Mouse (Mus musculus): Measurements from ENCODE around the gene Tfcp2.

DNA sequence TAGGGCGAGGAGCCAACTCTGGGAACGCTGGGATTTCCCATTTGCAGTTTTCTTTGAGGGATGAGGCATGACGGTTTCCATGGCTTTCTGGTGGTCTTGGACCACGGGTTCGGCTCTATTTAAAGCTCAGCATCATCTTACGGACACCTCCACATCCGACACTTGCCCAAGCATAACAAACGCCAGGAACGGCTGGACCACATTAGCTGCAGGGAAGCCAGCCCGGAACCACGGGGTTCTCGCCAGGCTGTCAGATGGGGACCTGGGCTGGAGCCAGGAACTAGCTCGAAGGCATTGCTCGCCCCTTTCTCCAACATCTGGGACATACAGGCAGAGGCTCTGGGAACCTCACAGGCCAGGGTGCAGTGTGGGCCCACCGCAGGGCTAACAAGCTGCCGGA is 100.6 kb downstream of the Tfcp2 start:
- no peak for TF ChIP-seq CTCF (IDR thresholded peaks at IDR 0.05; ENCODE audit: low read depth, low read length)
- TF ChIP-seq POLR2A (IDR thresholded peaks at IDR 0.05; ENCODE audit: insufficient read depth, low read length): no peak
- TF ChIP-seq EP300 (IDR thresholded peaks at IDR 0.05; ENCODE audit: insufficient read depth, low read depth, low read length): no peak

Data from ES-Bruce4 (cell line).